Mouse (Mus musculus) spleen, adult 2 months (tissue): ENCODE results near the gene Fam76a.

Experiments used
- CTCF ChIP-seq: fragments of 200-500 bp; IDR thresholded peaks from 2 replicates; pipeline ENCODE4 v1.5.1; 2011; ENCODE audit warnings: mild to moderate bottlenecking, inconsistent platforms; ENCODE audit not compliant: insufficient read depth, insufficient read length, insufficient replicate concordance; ENCODE audit errors: extremely low read depth
- POLR2A ChIP-seq: fragments of 200-500 bp; IDR thresholded peaks from 2 replicates; pipeline ENCODE4 v1.6.1; 2011; ENCODE audit warnings: low read depth, low read length, inconsistent platforms

DNA sequence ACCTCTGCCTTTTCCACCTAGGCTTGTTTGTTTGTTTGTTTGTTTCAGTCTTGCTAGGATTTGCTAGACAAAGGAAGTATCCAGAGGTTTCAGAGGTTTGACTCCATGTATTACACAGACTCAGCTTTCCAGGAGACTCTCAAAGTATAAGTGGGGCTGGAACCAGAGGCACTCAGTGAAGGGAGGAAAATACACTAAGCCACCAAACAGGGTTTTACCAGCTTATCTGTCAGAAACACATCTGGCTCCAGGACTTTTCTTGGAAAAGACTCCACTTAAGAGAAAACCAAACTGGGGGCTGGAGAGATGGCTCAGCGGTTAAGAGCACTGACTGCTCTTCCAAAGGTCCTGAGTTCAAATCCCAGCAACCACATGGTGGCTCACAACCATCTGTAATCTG is 61.5 kb downstream of the Fam76a start:
- TF ChIP-seq CTCF: no peak
- no peak for TF ChIP-seq POLR2A
